Mouse (Mus musculus) megakaryocyte, embryonic 14.5 days (primary cell): ENCODE results near the gene Ptprf.

Source experiments
- FLI1 ChIP-seq: IDR thresholded peaks from 2 replicates; pipeline ENCODE4 v1.6.1; 2012; ENCODE audit warnings: low read length, inconsistent platforms, mixed read lengths
- GATA1 ChIP-seq: IDR thresholded peaks from 3 replicates; pipeline ENCODE4 v1.6.1; 2012; ENCODE audit warnings: mixed read lengths, low read length, inconsistent platforms, borderline replicate concordance

GRCm38 (mm10) chr4:118326476-118326875, 35.3 kb upstream of the Ptprf start:
- TF ChIP-seq GATA1 (no peak), FLI1 (no peak)
